Mouse (Mus musculus) layer of hippocampus, adult 2 months (tissue): ENCODE measurements around the gene Nacad. TPM values are rescaled to one million over a fixed set of nuclear protein-coding genes. Genes with fewer than 3 reads are reported as not detected.
"Not testable (repeated sequence)": the region's sequence is repeated elsewhere in the genome, so short reads cannot be mapped to it uniquely, and the experiment has no call there.

Experiments used
- DNase-seq, 2 experiments: peaks; one replicate each; pipeline ENCODE4 v3.0.0; 2022; ENCODE audit warnings: low spot score in 2 of 2
- H3K27ac ChIP-seq: fragments of 200-600 bp; 2 replicates; pipeline ENCODE4 v1.8.1; 2022
- H3K4me3 ChIP-seq: fragments of 200-600 bp; 2 replicates; pipeline ENCODE4 v1.8.1; 2022; ENCODE audit warnings: mild to moderate bottlenecking
- CTCF ChIP-seq: fragments of 200-600 bp; conservative IDR thresholded peaks from 2 replicates; pipeline ENCODE4 v1.8.1; 2022; ENCODE audit warnings: antibody characterized with exemption, mild to moderate bottlenecking, moderate library complexity
- long read RNA-seq, 2 experiments: library from polyadenylated mRNA; stranded (forward); transcript quantifications; one replicate each; pipeline ENCODE4 v2.0.0; 2021; ENCODE audit warnings: borderline mapping rate in 2 of 2
- total RNA-seq, 2 experiments: library from RNA; stranded (reverse); gene quantifications; 2 replicates each; pipeline ENCODE4 v1.2.3; 2021

Nacad gene
- total RNA-seq: 10 to 100 TPM; 36.9 to 37.1 TPM
- long read RNA-seq, experiment 1, full-length matches to known transcripts: 3 of 27 reads
- long read RNA-seq, experiment 1, partial matches to known transcripts: 16 of 27 reads
- long read RNA-seq, experiment 1, other reads (novel, unspliced or antisense): 8 of 27 reads
- long read RNA-seq, experiment 2, full-length matches to known transcripts: 12 of 33 reads
- long read RNA-seq, experiment 2, partial matches to known transcripts: 16 of 33 reads
- long read RNA-seq, experiment 2, other reads (novel, unspliced or antisense): 5 of 33 reads

DNA sequence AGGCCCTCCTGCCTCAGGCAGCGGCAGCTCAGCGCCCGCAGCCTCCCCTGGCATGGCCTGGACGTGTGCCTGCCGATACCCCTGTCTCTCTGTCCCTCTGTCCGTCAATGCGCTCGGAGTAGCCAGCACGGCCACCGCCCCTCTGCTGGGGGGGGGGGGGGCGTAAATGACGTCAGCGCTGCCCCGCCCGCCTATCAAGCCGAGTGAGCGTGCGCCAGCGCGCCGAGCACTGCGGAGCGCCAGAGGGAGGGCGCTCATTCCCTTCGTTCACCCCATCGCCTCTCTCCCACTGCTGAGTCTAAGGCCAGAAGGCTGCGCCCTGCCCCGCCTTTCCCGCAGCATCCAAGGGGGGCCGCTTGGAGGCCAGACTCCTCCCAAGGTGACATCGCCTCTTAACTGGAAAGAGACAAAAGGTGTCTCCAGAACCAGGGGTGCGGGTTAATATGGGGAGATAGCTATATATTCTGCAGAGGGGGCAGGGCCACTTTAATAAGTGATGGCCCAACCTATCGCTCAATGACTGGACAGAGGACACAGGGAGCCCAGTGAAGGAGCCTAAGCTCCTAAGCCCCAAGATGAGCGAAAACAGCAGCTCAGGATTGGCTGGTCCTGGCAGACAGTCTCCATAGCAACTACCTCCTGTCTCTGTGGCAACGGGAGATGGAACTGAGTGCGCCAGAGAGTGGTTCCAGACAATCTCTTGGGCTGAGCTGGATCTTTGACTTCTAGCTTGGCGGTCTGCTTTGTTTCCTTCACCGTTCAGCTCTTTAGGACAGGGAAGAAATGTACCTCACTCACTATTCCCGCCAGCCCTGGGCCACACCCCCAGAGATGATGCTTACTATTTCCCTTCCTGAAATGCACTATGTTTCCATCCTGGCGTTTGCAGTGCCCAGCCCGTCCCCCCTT is at the start of gene Nacad:
Nacad (minus strand) TSS at position 563 of the 909 bp plus-strand sequence.
- peak within 1 kb of the TSS; percentile 62 for H3K4me3 ChIP-seq
- H3K27ac ChIP-seq: peak within 1 kb of the TSS; percentile 100
- TF ChIP-seq CTCF: 0 out of 2 replicates have a peak, but pooled peaks have one; percentile 16
- peak; percentile 77 to 91 for DNase-seq

GRCm38 (mm10) chr11:6654903-6655302 is 49.0 kb upstream of the Nacad start:
- Histone ChIP-seq H3K27ac (no peak overlapping the region), H3K4me3 (no peak overlapping the region)
- DNase-seq: peak; percentile 83 to 89
- peak; percentile 81 for TF ChIP-seq CTCF

DNA sequence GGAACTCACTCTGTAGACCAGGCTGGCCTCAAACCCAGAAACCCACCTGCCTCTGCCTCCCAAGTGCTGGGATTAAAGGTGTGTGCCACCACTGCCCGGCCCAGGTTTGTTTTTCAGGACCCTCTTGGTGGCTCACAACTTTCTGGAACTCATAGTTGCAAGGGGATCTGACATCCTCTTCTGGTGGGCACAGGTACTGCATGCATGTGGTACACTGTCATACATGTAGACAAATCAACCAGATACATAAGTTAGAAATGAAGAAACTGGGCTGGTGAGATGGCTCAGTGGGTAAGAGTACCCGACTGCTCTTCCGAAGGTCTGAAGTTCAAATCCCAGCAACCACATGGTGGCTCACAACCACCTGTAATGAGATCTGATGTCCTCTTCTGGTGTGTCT is 47.1 kb upstream of the Nacad start:
- not testable (repeated sequence) for H3K27ac ChIP-seq, H3K4me3 ChIP-seq, DNase-seq
- TF ChIP-seq CTCF: peak; percentile 59

DNA sequence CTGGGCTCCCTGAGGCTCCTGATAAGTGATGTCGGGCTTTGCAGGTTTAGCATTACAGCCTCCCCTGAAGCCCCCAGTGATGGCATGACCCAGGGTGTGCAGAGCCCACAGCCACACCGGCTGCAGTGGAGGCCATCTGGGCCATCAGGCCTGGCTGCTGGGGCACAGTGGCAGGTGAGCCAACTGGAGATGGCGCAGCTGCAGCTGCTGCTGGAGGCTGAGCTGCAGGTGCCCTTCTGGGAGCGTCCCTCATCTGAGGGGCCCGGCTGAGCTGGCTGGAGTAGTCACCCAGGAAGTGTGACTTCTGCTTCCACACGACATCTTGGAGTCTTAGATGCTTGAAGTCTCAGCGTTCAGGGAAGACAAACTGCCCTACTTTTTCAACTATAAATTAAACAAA is 44.7 kb upstream of the Nacad start:
- Histone ChIP-seq H3K27ac (no peak overlapping the region), H3K4me3 (no peak overlapping the region)
- no peak for DNase-seq
- TF ChIP-seq CTCF: no peak

DNA sequence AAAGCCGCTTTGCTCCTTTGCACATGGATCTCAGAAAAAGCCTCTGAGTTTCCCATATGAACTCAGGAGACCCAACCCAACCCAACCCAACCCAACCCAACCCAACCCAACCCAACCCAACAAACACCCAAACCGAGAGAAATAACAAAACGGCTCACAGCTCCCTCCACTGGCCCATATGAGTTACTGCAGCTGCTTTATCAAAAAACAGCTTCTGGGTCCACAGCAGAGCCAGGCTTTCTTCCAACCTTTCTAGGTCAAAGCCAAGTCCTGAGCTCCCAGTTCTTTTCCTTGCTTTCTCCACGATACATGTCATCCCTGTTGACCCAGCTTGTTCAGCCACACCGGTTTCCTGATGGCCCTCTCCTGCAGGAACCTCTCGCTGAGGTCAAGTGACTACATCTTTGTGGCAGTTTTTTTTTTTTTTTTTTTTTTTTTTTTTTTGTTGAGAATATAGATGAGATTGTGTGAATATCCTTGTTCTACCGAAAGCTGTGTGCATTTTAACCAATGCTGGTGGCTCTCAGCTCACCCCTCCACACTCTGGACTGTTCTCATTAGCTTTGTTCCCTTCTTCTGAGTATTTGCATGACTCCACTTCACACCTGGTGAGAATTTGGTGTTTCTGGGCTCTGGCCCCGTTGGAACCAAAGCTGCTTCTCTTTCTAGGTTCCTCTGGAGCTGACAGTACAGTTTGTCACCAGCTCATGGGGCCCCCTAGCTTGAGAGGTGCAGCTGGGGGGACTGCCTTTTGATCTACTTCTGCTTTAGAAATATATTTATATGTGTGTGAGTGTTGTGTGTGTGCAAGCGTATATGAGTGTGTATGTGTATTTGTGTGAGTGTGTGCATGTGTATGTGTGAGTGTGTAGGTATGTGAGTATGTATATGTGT is 42.2 kb upstream of the Nacad start:
- DNase-seq: no peak
- TF ChIP-seq CTCF: peak; percentile 62
- no peak overlapping the region for H3K4me3 ChIP-seq
- no peak overlapping the region for H3K27ac ChIP-seq

DNA sequence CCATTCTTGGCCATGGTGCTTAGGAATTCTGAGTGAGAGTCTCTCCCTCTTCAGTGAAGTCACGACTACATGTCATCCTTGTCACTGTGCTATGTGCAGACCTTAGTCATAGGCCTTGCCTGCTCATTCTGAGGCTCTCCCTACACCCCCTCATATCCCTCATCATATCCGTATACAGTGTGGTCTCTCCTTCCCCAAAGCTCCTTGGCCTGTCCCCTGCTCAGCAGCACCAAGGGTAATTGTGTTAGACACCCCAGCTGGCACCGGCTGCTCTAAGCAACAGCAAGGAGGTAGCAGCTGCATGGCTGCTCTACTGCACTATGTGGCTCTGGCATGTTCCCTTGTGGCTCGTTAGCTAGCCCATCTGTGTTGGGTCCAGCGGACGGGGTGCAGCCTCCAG is 38.7 kb upstream of the Nacad start:
- no peak overlapping the region for H3K27ac ChIP-seq
- no peak for TF ChIP-seq CTCF
- no peak for DNase-seq
- H3K4me3 ChIP-seq: no peak overlapping the region

DNA sequence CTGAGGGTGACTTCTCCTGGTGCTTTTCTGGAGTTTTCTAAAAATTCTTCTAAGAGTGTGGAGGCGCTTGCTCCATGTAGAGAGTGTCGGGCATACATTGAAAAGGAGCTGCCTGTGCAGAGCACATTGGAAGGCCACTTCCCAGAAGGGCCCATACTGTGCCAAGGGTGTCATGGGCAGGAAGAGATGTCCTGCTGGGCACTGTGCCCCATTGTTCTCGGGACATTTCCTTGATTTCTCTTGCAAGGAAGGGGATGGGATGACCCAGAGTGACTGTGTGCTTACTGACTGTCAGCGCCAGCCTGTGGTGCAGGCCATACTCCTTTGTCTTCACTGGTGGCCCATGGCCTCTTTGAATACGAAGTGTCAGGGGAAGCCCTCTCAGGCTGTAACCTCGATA is 33.2 kb upstream of the Nacad start:
- TF ChIP-seq CTCF: no peak
- no peak overlapping the region for H3K4me3 ChIP-seq
- no peak overlapping the region for H3K27ac ChIP-seq
- DNase-seq: no peak

DNA sequence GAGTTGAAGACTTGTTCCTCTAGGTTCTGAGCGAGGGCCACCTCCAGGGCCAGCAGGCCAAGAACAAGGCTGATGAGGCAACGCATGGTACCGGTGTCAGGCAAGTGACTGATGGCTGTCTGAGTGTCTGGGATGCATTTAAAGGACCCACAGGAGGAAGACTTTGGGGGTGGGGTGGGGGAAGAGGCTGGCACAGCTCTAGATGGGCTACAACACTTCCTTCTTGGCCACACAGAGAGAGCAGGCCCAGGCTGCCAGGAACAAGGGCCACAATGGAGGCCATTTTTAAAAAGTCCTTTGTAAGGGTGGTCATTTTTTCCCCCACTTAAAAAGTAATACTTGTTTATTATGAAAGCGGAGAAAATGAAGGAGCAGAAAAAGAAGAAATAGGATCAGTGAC is 32.7 kb upstream of the Nacad start, which contains the start of gene Wap:
Wap (minus strand) TSS at position 101 of the 400 bp plus-strand sequence.
- no peak for DNase-seq
- Histone ChIP-seq H3K4me3 (no peak within 1 kb of the TSS), H3K27ac (no peak within 1 kb of the TSS)
- no peak for TF ChIP-seq CTCF

- no peak for DNase-seq
- H3K4me3 ChIP-seq: no peak overlapping the region
- no peak overlapping the region for H3K27ac ChIP-seq
- peak; percentile 44 for TF ChIP-seq CTCF
Observed at GRCm38 (mm10) chr11:6636150-6636549, 30.3 kb upstream of the Nacad start.

- peak in 1 of 2 experiments; percentile 57 for DNase-seq
- Histone ChIP-seq H3K27ac (no peak overlapping the region), H3K4me3 (no peak overlapping the region)
- peak; percentile 81 for TF ChIP-seq CTCF
Observed at GRCm38 (mm10) chr11:6629655-6630054, 23.8 kb upstream of the Nacad start.

DNA sequence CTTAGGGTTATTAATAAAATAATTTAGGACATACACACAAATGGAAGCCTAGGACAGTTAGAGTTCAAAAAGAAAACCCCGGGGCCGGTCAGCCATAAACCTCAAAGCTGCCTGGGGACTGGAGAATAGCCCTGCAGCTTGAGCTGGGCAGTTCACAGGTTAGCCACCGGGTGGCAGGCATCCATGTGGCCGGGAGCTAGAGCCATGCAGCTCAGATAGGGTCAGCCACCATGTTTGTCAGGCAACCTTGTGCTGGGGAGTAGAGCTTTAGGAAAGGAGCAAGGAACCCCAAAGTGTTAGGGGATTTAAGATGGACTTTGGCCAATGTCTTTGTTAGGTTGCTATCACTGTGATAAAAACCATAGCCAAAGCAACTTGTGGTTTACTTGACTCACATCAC is 22.7 kb upstream of the Nacad start:
- DNase-seq: peak in 1 of 2 experiments; percentile 38
- peak; percentile 78 for TF ChIP-seq CTCF
- Histone ChIP-seq H3K27ac (no peak overlapping the region), H3K4me3 (no peak overlapping the region)

GRCm38 (mm10) chr11:6627731-6628130 is 21.9 kb upstream of the Nacad start:
- no peak overlapping the region for H3K4me3 ChIP-seq
- no peak overlapping the region for H3K27ac ChIP-seq
- no peak for TF ChIP-seq CTCF
- no peak for DNase-seq
